Mouse (Mus musculus) spleen, adult 2 months (tissue): ENCODE results near the gene Rala.

Source experiments
- CTCF ChIP-seq: fragments of 200-500 bp; IDR thresholded peaks from 2 replicates; pipeline ENCODE4 v1.5.1; 2011; ENCODE audit warnings: mild to moderate bottlenecking, inconsistent platforms; ENCODE audit not compliant: insufficient read depth, insufficient read length, insufficient replicate concordance; ENCODE audit errors: extremely low read depth
- POLR2A ChIP-seq: fragments of 200-500 bp; IDR thresholded peaks from 2 replicates; pipeline ENCODE4 v1.6.1; 2011; ENCODE audit warnings: low read depth, low read length, inconsistent platforms

GRCm38 (mm10) chr13:17836808-17837207 lies 107.2 kb downstream of the Rala start:
- TF ChIP-seq POLR2A (no peak), CTCF (no peak)
